Mouse (Mus musculus): Measurements from ENCODE around the gene Ccr1.
"Not testable (repeated sequence)": the region's sequence is repeated elsewhere in the genome, so short reads cannot be mapped to it uniquely, and the experiment has no call there.

Ccr1 gene

DNA sequence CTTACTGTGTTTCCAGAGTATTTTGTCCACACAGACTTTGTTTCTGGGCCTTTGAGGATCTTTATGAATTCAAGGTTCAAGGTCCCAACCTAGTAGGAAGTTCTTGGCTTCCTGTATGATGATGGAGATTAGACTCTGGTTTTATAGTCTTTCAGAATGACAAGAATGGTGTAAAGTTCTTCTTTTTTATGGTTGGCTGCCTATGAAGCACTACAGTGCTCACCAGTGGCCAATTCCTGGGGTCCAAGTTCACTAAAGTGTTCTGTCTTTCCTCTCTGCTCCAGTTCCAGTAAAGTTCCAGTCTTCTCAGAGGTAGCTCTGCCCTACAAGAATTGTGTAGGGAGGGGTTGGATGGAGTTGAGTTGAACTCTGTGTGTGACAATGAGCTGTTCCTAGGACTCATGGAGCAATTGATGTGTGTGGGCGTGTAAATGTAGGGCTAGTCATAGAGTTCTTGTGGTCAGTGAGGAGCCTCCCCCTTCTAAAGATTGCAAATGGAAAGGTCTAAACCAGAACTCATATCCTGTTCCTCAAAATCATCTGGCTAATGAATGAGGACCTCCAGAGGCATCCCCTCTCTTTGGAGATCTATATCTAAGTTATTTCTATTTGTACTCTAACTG lies at the start of gene Ccr1:
TSS of gene Ccr1 (minus strand) at position 403 of the 623 bp plus-strand sequence.
- in situ Hi-C loops (cut with MboI, MseI) = no loop called here

DNA sequence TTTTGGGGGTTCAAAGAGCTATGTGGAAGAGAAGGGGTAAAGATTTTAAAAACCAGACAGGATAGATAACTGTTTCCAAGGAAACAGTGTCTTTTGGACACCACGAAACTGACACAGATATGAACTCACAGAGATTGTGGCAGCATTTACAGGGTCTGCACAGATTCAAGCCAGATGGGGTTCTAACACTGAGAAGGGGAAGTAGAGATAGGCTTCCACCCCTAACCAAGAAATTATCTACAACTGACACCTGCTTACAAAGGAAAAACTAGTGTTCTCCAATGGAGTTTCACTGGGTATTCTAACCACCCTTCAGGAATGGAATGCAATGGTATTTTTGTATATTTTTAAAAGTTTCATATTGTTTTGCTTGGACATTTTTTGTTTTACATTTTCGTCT lies 47.6 kb upstream of the Ccr1 start:
- in situ Hi-C loops (cut with MboI, MseI) = no loop called here

GRCm38 (mm10) chr9:124014985-124015652 lies 46.6 kb upstream of the Ccr1 start:
- in situ Hi-C loops (cut with MboI, MseI) = loop anchor here in 1 of 2 experiments (5.0 kb wide), 1 partner anchor 43 kb away; no protein-coding TSS in a partner anchor

GRCm38 (mm10) chr9:124013270-124013669 lies 44.8 kb upstream of the Ccr1 start:
- in situ Hi-C loops (cut with MboI, MseI) = loop anchor here in 1 of 2 experiments (5.0 kb wide), 1 partner anchor 41 kb away; no protein-coding TSS in a partner anchor

DNA sequence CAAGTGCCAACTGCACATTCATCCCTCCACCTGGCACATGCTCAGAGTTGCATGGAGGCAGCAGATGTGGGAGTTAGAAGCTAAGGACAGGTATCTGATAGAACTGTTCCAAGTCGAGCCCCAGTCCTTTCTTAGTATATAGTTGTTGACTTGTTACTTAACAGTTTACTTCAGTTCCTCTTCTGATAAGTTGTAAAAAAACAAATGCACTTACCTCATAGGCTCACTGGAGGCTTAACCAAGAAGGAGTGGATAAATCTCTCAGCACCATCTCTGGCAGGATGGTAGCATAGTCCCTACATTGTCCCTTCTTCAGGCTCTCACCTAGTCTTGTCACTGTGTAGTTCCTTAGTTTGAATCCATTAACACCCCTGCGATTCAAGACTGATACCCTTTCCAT lies 44.2 kb upstream of the Ccr1 start:
- in situ Hi-C loops (cut with MboI, MseI) = loop anchor here in 1 of 2 experiments (5.0 kb wide), 1 partner anchor 40 kb away; no protein-coding TSS in a partner anchor

- in situ Hi-C loops (cut with MboI, MseI) = no loop called here
Observed at GRCm38 (mm10) chr9:123999784-124000183, 31.3 kb upstream of the Ccr1 start.

GRCm38 (mm10) chr9:123997719-123998118 lies 29.2 kb upstream of the Ccr1 start:
- in situ Hi-C loops (cut with MboI, MseI) = no loop called here

- in situ Hi-C loops (cut with MboI, MseI) = no loop called here
Observed at GRCm38 (mm10) chr9:123991312-123991906, 22.9 kb upstream of the Ccr1 start.

DNA sequence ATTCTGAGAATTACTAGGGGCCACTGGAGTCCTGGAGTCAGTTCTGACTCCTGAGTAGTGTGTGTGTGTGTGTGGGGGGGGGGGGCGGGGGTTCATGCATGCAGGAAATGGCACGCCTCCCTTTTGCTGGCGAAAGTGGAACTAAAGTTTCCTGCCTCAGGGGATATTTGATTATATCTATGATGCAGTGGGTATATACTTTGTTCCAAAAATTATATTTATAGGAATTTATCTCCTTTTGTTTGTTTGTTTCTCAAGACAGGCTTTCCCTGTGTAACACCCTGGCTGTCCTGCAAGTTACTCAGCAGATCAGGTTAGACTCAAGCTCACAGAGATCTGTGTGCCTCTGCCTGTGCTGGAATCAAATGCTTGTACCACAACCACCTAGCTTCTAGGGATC lies 21.2 kb upstream of the Ccr1 start:
- in situ Hi-C loops (cut with MboI, MseI) = no loop called here

DNA sequence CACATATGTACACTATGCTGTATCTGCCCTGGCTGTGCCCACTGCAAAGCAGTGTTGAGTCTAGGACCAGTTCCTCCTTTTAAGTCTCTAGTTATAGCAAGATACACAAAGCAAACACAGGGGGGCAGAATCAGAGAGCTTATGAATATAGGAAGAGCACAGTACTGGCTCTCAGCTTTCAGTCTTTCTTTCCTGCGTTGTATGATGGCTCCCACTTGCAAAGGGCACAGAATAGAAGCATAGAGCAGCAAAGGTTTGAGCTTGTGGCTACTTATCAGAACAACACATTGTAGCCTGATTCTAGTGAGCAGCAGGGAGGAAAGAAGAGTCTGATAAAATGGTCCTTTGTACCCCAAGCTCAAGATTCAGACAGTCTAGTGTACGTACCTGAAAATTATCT lies 17.7 kb upstream of the Ccr1 start:
- in situ Hi-C loops (cut with MboI, MseI) = no loop called here

- in situ Hi-C loops (cut with MboI, MseI) = no loop called here
Observed at GRCm38 (mm10) chr9:123984943-123985342, 16.5 kb upstream of the Ccr1 start.

GRCm38 (mm10) chr9:123982720-123983119 lies 14.2 kb upstream of the Ccr1 start:
- in situ Hi-C loops (cut with MboI, MseI) = no loop called here

GRCm38 (mm10) chr9:123981909-123982308 lies 13.4 kb upstream of the Ccr1 start:
- in situ Hi-C loops (cut with MboI, MseI) = no loop called here

GRCm38 (mm10) chr9:123980858-123981475 lies 12.5 kb upstream of the Ccr1 start:
- in situ Hi-C loops (cut with MboI, MseI) = not testable (repeated sequence)

- in situ Hi-C loops (cut with MboI, MseI) = no loop called here
Observed at GRCm38 (mm10) chr9:123978308-123978707, 9.8 kb upstream of the Ccr1 start, which contains the start of gene Ccr1l1. Gene Ccr1l1, minus strand, starts transcription at chr9:123978408.

DNA sequence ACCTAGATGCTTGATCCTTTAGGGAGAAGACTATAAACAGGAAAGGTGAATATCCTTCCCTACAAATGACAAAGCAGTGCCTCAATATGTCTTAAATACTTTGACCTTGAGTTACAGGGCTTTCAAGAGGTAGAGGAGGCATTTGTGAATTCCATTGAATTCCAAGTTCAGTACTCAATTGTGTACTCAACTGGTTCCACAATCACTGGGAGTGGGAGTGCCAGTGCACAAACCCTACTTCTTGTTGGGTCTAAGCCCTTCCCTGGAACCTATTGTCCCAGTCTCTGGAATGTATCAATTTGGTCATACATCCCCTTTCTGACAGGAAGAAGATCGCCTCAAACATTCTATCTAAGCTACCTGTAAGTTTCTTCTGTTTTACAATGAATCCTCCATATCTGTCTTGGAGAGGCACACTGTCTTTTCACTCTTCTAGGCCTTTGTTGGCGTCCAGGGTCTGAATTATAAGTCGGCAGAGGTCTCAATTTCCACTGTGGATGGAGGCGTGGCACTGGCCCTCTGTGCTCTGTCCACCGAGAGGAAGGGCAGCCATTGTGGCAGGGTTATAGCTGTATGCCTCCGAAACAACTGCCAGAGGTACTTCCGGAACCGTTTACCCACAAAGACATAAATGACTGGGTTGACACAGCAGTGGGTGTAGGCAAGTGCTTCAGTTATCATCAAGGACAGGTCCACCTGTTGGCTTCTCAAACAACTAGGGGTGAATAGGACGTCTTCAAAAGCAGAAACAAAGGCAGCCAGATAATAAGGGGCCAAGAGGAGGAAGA lies 8.6 kb upstream of the Ccr1 start:
- in situ Hi-C loops (cut with MboI, MseI) = no loop called here

DNA sequence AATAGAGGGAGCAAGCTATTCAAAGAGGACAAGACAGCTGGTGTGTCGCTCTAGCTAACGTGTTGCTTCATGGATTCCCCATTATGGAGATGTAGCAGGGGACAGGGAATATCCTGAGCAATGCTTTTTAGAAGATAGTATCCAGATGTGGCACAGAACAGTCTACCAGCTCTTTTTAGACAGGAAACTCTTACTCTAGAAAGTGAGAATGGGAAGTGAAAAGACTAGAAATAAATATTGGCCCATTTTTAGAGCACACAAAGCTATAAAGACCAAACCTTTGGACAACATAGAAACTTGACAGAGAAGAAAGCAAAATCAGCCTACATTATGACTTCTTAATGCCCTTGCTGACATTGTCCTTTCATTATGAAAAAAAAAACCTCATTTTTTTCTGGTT lies 7.1 kb upstream of the Ccr1 start:
- in situ Hi-C loops (cut with MboI, MseI) = no loop called here

- in situ Hi-C loops (cut with MboI, MseI) = not testable (repeated sequence)
Observed at GRCm38 (mm10) chr9:123966858-123967495, 1.5 kb downstream of the Ccr1 start.

DNA sequence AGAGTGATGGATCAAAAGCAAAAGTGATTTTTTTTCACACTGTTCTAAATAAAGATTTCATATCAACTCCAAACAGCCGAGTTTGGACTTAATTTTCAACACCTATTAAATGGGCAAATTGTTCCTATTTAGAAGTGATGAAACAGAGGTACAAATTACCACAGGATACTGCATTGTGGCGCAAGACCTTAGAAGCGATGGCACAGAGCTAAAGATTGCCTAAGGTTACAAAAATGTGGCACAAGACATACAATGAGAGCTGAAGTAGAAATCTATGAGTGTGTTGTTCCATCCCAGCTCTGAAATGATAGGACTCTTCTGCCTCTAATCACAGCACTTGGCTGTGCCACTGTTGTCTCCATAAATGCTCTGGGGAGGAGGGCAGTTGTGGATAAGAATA lies 3.7 kb downstream of the Ccr1 start:
- in situ Hi-C loops (cut with MboI, MseI) = loop anchor here in 1 of 2 experiments (5.0 kb wide), 1 partner anchor 37 kb away; no protein-coding TSS in a partner anchor

DNA sequence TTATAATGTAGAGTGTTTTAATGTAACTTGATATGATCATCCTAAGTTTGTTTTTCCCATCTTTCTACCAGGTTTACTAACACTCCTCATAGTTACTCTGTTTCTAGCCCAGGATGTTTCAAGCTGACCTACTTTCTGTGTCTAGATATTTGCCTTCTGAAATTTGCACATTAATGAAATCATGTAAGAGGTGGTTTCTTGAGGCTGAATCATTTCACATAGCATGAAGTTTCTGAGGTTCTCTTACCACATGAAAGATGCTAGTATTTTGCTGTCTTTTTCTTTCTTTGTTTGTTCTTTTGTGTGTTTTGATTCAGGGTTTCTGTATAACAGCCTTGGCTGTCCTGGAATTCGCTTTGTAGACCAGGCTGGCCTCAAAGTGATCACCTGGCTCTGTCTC lies 8.3 kb downstream of the Ccr1 start:
- in situ Hi-C loops (cut with MboI, MseI) = loop anchor here in 1 of 2 experiments (5.0 kb wide), 1 partner anchor 33 kb away; no protein-coding TSS in a partner anchor

- in situ Hi-C loops (cut with MboI, MseI) = no loop called here
Observed at GRCm38 (mm10) chr9:123957911-123958413, 10.5 kb downstream of the Ccr1 start.

Measured in T-helper 17 cell (primary cell).